Mouse (Mus musculus): ENCODE data around the gene Tmem171.

DNA sequence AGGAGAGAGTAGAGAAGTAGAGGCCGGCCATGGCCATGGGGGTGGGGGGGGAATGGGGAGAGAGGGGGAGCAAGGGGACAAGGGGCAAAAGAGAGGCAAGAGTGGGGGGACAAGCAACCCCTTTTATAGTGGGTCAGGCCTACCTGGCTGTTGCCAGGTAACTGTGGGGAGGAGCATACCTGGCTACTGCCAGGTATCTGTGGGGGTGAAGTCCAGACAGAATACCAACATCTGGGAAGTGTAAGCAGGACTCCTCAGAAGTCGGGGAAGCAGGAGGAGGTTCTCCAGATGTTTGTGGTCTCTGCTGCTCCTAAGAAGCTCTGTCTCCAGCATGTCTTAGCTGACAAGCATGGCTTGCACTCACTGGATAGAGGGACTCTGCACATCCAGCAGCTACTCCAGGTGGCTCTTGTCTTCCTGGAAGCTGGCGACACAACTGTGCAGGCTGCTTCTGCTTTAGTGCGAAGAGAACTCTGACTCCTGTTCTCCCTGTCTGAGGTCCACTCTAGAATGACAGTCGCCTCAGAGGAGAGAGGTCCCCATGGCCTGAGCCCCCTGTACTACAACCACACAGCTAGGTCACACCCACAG is 14.1 kb downstream of the Tmem171 start:
- no peak for TF ChIP-seq CTCF (conservative IDR thresholded peaks at IDR 0.05; ENCODE audit: low read length)
- TF ChIP-seq NANOG (IDR thresholded peaks at IDR 0.05; ENCODE audit: borderline replicate concordance, low read length): no peak
- no peak for TF ChIP-seq POU5F1 (IDR thresholded peaks at IDR 0.05; ENCODE audit: borderline replicate concordance, low read length)
